Mouse (Mus musculus) erythroblast, adult 5-6 weeks (primary cell): ENCODE measurements at regions not wholly inside any gene's neighbourhood (a gene's known extent, or its start where the extent isn't known, plus 50 kb on each side); places are given as distances from the start of the nearest gene placed in this dataset.
"Not testable (repeated sequence)": the region's sequence is repeated elsewhere in the genome, so short reads cannot be mapped to it uniquely, and the experiment has no call there.

Experiments
- ATAC-seq: replicated peaks from 2 replicates; pipeline ENCODE4 v1.8.0; 2016; ENCODE audit warnings: moderate number of reproducible peaks, mild to moderate bottlenecking, moderate TSS enrichment, inconsistent platforms; ENCODE audit not compliant: poor library complexity, low FRiP score, severe bottlenecking

GRCm38 (mm10) chr6:66381279-66381934, 153.8 kb upstream of the Mad2l1 start:
- no peak for ATAC-seq

- ATAC-seq = no peak
Observed at GRCm38 (mm10) chr6:66382347-66383010, 152.7 kb upstream of the Mad2l1 start.

GRCm38 (mm10) chr6:66395147-66395546, 140.0 kb upstream of the Mad2l1 start:
- ATAC-seq = no peak

- ATAC-seq = no peak
Observed at GRCm38 (mm10) chr6:66397411-66397810, 137.8 kb upstream of the Mad2l1 start.

- no peak for ATAC-seq
Observed at GRCm38 (mm10) chr6:66398674-66399073, 136.5 kb upstream of the Mad2l1 start.

GRCm38 (mm10) chr6:66399091-66399755, 136.0 kb upstream of the Mad2l1 start:
- ATAC-seq = no peak

- ATAC-seq = no peak
Observed at GRCm38 (mm10) chr6:66401468-66401867, 133.7 kb upstream of the Mad2l1 start.

GRCm38 (mm10) chr6:66401868-66402440, 133.2 kb upstream of the Mad2l1 start:
- ATAC-seq = no peak

- no peak for ATAC-seq
Observed at GRCm38 (mm10) chr6:66414822-66415221, 120.4 kb upstream of the Mad2l1 start.

GRCm38 (mm10) chr6:66419452-66420041, 115.6 kb upstream of the Mad2l1 start:
- no peak for ATAC-seq

GRCm38 (mm10) chr6:66428370-66428769, 106.8 kb upstream of the Mad2l1 start:
- ATAC-seq = no peak

- ATAC-seq = not testable (repeated sequence)
Observed at GRCm38 (mm10) chr6:66450408-66450807, 84.8 kb upstream of the Mad2l1 start.

GRCm38 (mm10) chr6:66458172-66458571, 77.0 kb upstream of the Mad2l1 start:
- ATAC-seq = no peak

- no peak for ATAC-seq
Observed at GRCm38 (mm10) chr6:66464540-66464939, 70.7 kb upstream of the Mad2l1 start.

- ATAC-seq = no peak
Observed at GRCm38 (mm10) chr6:66465137-66465853, 69.9 kb upstream of the Mad2l1 start.

GRCm38 (mm10) chr6:66466757-66467156, 68.4 kb upstream of the Mad2l1 start:
- ATAC-seq = no peak

- ATAC-seq = no peak
Observed at GRCm38 (mm10) chr6:66470627-66471249, 64.5 kb upstream of the Mad2l1 start.

- no peak for ATAC-seq
Observed at GRCm38 (mm10) chr6:66471786-66472185, 63.4 kb upstream of the Mad2l1 start.

GRCm38 (mm10) chr6:66472697-66473096, 62.5 kb upstream of the Mad2l1 start:
- no peak for ATAC-seq
